Mouse (Mus musculus) liver, adult 2 months (tissue): ENCODE data around the gene Ank. TPM values are rescaled to one million over a fixed set of nuclear protein-coding genes. Genes with fewer than 3 reads are reported as not detected.

Experiments
- DNase-seq: peaks from one replicate; pipeline ENCODE4 v3.0.0-alpha.2; 2011; ENCODE audit warnings: low read depth, low spot score; ENCODE audit errors: extremely low read depth
- H3K27ac ChIP-seq: fragments of 200-500 bp; replicated peaks from 2 replicates; pipeline ENCODE4 v1.5.1; 2012; ENCODE audit warnings: low read depth, mild to moderate bottlenecking, control low read depth, inconsistent platforms, low read length; ENCODE audit not compliant: insufficient read depth
- H3K27me3 ChIP-seq: fragments of 200-500 bp; 2 replicates; pipeline ENCODE4 v1.6.1; 2012; ENCODE audit warnings: mild to moderate bottlenecking, moderate library complexity, low read length, inconsistent platforms; ENCODE audit not compliant: control insufficient read depth, insufficient read depth
- H3K36me3 ChIP-seq: fragments of 200-500 bp; 2 replicates; pipeline ENCODE4 v1.6.1; 2012; ENCODE audit warnings: low read length, inconsistent platforms; ENCODE audit not compliant: control insufficient read depth, insufficient read depth
- H3K4me1 ChIP-seq: fragments of 200-500 bp; 2 replicates; pipeline ENCODE4 v1.6.1; 2011; ENCODE audit warnings: low read length; ENCODE audit not compliant: control insufficient read depth, insufficient read depth
- H3K4me3 ChIP-seq: fragments of 200-500 bp; 2 replicates; pipeline ENCODE4 v1.5.1; 2011; ENCODE audit warnings: low read depth, mild to moderate bottlenecking, control low read depth, low read length, moderate library complexity; ENCODE audit not compliant: insufficient read depth
- H3K79me2 ChIP-seq: fragments of 200-500 bp; 2 replicates; pipeline ENCODE4 v1.6.1; 2012; ENCODE audit warnings: inconsistent platforms, mild to moderate bottlenecking, low read length, moderate library complexity; ENCODE audit not compliant: control insufficient read depth, insufficient read depth
- H3K9ac ChIP-seq: fragments of 200-500 bp; 2 replicates; pipeline ENCODE4 v1.6.1; 2012; ENCODE audit warnings: low read depth, mild to moderate bottlenecking, control low read depth, inconsistent platforms, low read length
- CTCF ChIP-seq: fragments of 200-500 bp; IDR thresholded peaks from 2 replicates; pipeline ENCODE4 v1.5.1; 2011; ENCODE audit warnings: low read depth, low read length, control low read depth
- POLR2A ChIP-seq: fragments of 200-500 bp; IDR thresholded peaks from 2 replicates; pipeline ENCODE4 v1.6.1; 2011; ENCODE audit warnings: low read length, control low read depth; ENCODE audit not compliant: insufficient read depth; ENCODE audit errors: extremely low read depth
- WGBS: fragments of 180-500 bp; shearing (Covaris S2); methylation state at CpG from one replicate; pipeline ENCODE4 v1.1.7; 2018; 5-methylcytosine and 5-hydroxymethylcytosine counted together
- polyA plus RNA-seq: library from polyadenylated mRNA; depleted of rRNA; stranded (reverse); fragments of >200 nt; gene quantifications from 2 replicates; pipeline ENCODE4 v1.2.3, GENCODE M21; 2012
- total RNA-seq: library from RNA; depleted of rRNA; stranded (reverse); fragments of >200 nt; gene quantifications from 2 replicates; pipeline ENCODE4 v1.2.3, GENCODE M21; 2014

The Ank gene
- total and polyA plus RNA-seq, 2 experiments, result 12.3 to 22.6 TPM

DNA sequence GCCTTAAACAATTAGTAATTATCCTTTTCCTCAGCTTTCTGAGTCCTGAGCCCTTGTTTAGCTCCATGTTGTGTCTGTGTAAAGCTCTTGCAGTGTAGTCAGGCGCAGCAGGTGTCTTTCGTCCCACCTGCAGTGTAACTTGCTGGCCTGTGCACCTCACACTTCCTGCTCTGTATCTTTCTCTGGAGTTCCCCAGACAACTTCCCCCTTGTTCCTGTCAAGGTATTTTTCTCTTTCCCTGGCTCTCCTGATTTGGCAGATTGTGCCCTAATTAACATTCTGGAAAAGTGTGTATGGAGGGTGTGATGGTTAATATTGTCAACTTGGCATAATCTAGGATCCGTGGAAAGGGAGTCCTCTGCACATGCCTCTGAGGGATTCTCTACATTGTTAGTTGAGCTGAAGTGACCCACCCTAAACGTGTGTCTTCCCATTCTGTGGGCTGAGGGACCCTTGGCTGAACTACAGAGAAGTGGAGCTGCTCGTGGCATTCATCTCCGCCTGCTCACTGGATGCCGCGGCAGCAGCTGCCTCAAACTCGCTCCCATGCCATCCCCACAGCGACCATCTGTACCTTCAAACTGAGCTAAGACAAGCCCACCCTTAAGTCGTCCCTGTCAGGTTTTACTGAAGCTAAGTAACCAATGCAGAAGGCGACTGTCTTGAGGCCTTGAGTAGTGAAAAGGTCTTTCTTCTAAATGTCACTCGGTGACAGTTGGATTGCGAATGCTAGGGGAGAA, 121.8 kb downstream of the Ank start:
- no peak for DNase-seq
- TF ChIP-seq POLR2A (no peak), CTCF (no peak)

DNA sequence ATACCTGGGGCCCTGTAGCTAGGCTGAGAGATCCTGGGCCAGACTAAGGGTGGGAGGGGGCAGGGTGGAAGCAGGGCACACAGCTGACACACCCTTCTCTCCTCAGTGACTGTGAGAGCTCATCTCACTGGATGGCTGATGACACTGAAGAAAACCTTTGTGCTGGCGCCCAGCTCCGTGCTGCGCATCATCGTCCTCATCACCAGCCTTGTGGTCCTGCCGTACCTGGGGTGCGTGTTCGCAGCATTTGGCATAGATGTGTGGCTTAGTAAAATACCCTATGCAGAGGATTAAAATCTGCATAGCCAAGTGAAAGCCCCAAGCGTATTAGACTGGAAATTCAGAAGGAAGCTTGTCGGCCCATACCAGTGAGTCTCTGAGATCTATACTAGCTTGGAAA, 124.3 kb downstream of the Ank start:
- peaks cover 30% of the 10 kb centered on the region; the same call in 1 of the 2 replicates for H3K36me3 ChIP-seq
- no peak overlapping the region for H3K4me3 ChIP-seq
- TF ChIP-seq CTCF (no peak), POLR2A (no peak)
- H3K9ac ChIP-seq, result no peak overlapping the region
- H3K4me1 ChIP-seq, result peaks cover 8% of the 10 kb centered on the region
- H3K27me3 ChIP-seq, result no peaks in the 10 kb centered on the region
- H3K79me2 ChIP-seq, result no peaks in the 10 kb centered on the region
- H3K27ac ChIP-seq, result no peak overlapping the region
- DNase-seq, result no peak
- WGBS, result 95% methylated on average over 9 of the region's 9 CpGs

More for the DNA sequence above, 121.8 kb downstream of the Ank start:
- H3K27me3 ChIP-seq, result no peaks in the 10 kb centered on the region
- peaks cover 13% of the 10 kb centered on the region; the same call in 1 of the 2 replicates for H3K36me3 ChIP-seq
- WGBS, result 91% methylated on average over 14 of the region's 14 CpGs
- H3K4me3 ChIP-seq, result no peak overlapping the region
- H3K9ac ChIP-seq, result no peak overlapping the region
- no peaks in the 10 kb centered on the region for H3K79me2 ChIP-seq
- H3K27ac ChIP-seq, result no peak overlapping the region
- H3K4me1 ChIP-seq, result peaks cover 11% of the 10 kb centered on the region

DNA sequence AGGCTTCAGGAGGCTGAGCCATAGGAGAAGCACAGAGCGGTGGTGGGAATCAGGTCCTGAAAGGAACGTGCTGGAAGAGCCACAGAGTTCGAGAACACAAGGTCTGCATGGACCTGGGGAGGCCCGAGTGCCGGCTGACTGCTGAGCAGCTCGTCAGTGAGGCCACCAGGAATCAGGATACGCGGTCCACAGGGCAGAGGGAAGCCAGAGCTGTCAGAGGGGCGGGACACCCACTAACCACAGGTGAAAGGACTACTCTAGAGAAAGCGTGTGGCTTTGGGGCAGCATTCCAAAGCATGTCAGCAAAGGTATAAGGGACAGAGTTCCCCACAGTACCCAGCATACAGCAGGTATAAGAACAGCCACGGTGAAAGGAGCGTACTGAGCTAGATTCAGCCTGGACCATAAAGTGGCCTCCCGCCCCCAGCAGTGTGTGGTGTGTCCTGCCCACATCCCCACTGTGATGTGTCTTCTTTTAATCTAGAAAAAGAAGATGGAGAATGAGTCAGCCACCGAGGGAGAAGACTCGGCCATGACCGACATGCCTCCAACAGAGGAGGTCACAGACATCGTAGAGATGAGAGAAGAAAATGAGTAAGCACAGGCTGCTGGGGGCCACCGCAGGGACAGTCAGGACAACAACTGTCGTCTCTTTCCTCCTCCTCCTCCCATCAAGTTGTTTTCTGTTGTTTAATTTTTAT, 126.3 kb downstream of the Ank start:
- H3K4me1 ChIP-seq, result no peaks in the 10 kb centered on the region
- no peaks in the 10 kb centered on the region for H3K27me3 ChIP-seq
- H3K79me2 ChIP-seq, result no peaks in the 10 kb centered on the region
- H3K36me3 ChIP-seq, result peaks cover 46% of the 10 kb centered on the region
- WGBS, result 91% methylated on average over 19 of the region's 19 CpGs
- no peak overlapping the region for H3K4me3 ChIP-seq
- no peak for DNase-seq
- TF ChIP-seq CTCF (no peak), POLR2A (no peak)
- no peak overlapping the region for H3K27ac ChIP-seq
- no peak overlapping the region for H3K9ac ChIP-seq

DNA sequence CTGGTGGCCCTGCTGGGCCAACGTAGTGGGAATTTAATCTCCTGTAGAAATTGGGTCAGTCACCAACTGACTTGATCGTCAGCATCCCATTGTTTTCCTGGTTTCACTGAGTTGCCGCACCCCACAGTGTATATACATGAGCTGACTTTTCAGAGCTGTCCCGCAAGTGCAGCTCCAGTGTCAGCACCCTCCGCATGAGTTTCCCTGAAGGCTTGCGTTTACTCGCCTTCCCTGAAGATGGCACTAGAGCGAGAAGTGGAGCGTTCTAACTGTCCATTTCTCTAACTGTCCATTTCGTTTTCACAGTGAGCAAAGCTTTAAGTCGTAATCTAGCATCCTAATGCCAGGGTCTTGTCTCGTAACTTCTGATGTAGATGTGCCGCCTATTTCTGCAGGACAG, 127.2 kb downstream of the Ank start:
- TF ChIP-seq POLR2A, result no peak
- no peak for TF ChIP-seq CTCF
- Histone ChIP-seq H3K27ac (no peak overlapping the region), H3K27me3 (no peaks in the 10 kb centered on the region), H3K36me3 (peaks cover 51% of the 10 kb centered on the region), H3K4me1 (no peaks in the 10 kb centered on the region), H3K9ac (no peak overlapping the region), H3K4me3 (no peak overlapping the region), H3K79me2 (no peaks in the 10 kb centered on the region)
- WGBS, result 88% methylated on average over 13 of the region's 13 CpGs
- no peak for DNase-seq

DNA sequence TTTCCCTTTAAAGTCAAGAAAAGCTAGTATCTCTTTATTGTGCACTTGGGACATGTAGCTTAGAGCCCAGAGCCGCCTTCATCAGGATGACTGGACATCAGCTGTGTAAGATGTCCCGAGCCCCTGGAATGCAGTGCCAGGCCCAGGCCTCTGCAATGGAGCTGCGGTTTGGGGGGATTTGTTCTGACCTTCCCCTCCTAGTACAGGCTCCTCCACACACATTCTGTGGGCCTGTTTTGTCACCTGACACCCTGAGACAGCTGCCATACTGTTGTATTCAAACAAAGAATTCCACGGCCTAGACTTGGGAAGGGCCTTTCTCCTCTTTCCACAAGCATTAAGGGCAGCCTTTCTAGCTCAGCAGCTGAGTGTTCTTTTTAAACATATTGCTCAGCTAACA, 128.5 kb downstream of the Ank start:
- Histone ChIP-seq H3K36me3 (peaks cover 63% of the 10 kb centered on the region), H3K27ac (no peak overlapping the region)
- 90% methylated on average over 4 of the region's 4 CpGs for WGBS

GRCm38 (mm10) chr15:27595560-27595959, 129.1 kb downstream of the Ank start:
- peaks cover 67% of the 10 kb centered on the region for H3K36me3 ChIP-seq
- no peak for DNase-seq

More for the DNA sequence above, 128.5 kb downstream of the Ank start:
- H3K79me2 ChIP-seq, result no peaks in the 10 kb centered on the region
- DNase-seq, result no peak
- H3K4me3 ChIP-seq, result no peak overlapping the region
- no peaks in the 10 kb centered on the region; the same call in 1 of the 2 replicates for H3K4me1 ChIP-seq
- no peaks in the 10 kb centered on the region for H3K27me3 ChIP-seq
- no peak overlapping the region for H3K9ac ChIP-seq
- TF ChIP-seq CTCF (no peak), POLR2A (no peak)

More at GRCm38 (mm10) chr15:27595560-27595959, 129.1 kb downstream of the Ank start:
- peaks cover 3% of the 10 kb centered on the region; the same call in 1 of the 2 replicates for H3K79me2 ChIP-seq
- no peaks in the 10 kb centered on the region; the same call in 1 of the 2 replicates for H3K4me1 ChIP-seq
- 60% methylated on average over 8 of the region's 8 CpGs for WGBS
- no peak overlapping the region for H3K9ac ChIP-seq
- no peak overlapping the region for H3K4me3 ChIP-seq
- no peaks in the 10 kb centered on the region for H3K27me3 ChIP-seq
- no peak overlapping the region for H3K27ac ChIP-seq
- TF ChIP-seq CTCF (no peak), POLR2A (no peak)
